Mouse (Mus musculus) thymus, adult 2 months (tissue): ENCODE results near the gene Als2.

Source experiments
- CTCF ChIP-seq: fragments of 200-500 bp; IDR thresholded peaks from 2 replicates; pipeline ENCODE4 v1.5.1; 2012; ENCODE audit warnings: mild to moderate bottlenecking, control low read depth, low read length, moderate library complexity, borderline replicate concordance; ENCODE audit not compliant: control insufficient read depth, poor library complexity, insufficient read depth; ENCODE audit errors: extremely low read depth
- POLR2A ChIP-seq: fragments of 200-500 bp; IDR thresholded peaks from 2 replicates; pipeline ENCODE4 v1.6.1; 2012; ENCODE audit warnings: mild to moderate bottlenecking, low read length, control low read depth, moderate library complexity; ENCODE audit not compliant: control insufficient read depth, poor library complexity, insufficient read depth; ENCODE audit errors: extremely low read depth

DNA sequence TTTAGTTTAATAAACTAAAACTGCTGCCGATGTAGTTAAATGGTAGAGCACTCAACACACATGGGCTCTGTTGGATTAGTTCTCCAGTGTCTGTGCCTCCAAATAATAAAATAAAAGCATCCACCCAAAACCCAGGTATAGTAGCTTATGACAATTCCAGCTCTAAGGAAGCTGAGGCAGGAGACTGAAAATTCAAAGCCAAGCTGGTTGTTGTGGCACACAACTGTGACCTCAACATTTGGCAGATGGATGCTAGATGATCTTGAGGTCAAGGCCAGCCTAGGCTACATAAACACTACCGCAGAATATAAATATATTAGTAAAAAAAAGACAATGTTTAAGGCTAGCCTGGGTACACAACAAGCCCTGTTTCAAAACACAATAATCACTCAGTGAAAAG, 15.4 kb downstream of the Als2 start:
- TF ChIP-seq POLR2A (no peak), CTCF (no peak)
